Mouse (Mus musculus): Measurements from ENCODE around the gene S1pr1. TPM values are rescaled to one million over a fixed set of nuclear protein-coding genes. Genes with fewer than 3 reads are reported as not detected.

The S1pr1 gene
- total and polyA plus RNA-seq, 3 experiments: 0.08 to 0.13 TPM; not detected in 1

GRCm38 (mm10) chr3:115762841-115763240 is 48.0 kb upstream of the S1pr1 start:
- Histone ChIP-seq H3K27me3 (ENCODE audit: control insufficient read depth in 1 of 2, insufficient read depth in 2 of 2, low read length in 2 of 2) (peaks cover 11 to 18% of the 10 kb centered on the region in 2 experiments), H3K9me3 (replicated peaks; ENCODE audit: insufficient read depth, low read length) (no peaks in the 10 kb centered on the region), H3K36me3 (ENCODE audit: control insufficient read depth in 1 of 2, insufficient read depth in 2 of 2, low read length in 2 of 2) (0 out of 4 replicates have a peak, but pooled peaks cover 0 to 2% of the 10 kb centered on the region in 2 experiments), H3K27ac (ENCODE audit: control insufficient read depth, low read depth, low read length) (no peak overlapping the region), H3K4me3 (ENCODE audit: control insufficient read depth in 1 of 2, insufficient read depth in 1 of 2, low read depth in 2 of 2, low read length in 2 of 2) (no peak overlapping the region), H3K4me1 (ENCODE audit: control insufficient read depth in 1 of 2, insufficient read depth in 2 of 2, low read length in 2 of 2) (peaks cover 0 to 4% of the 10 kb centered on the region in 2 experiments; a peak in 1 of 4 replicates), H3K9ac (ENCODE audit: control insufficient read depth, low read depth, low read length, poor library complexity, severe bottlenecking) (no peak overlapping the region), H3K79me2 (ENCODE audit: control insufficient read depth, insufficient read depth, low read length, poor library complexity) (no peaks in the 10 kb centered on the region)
- no peak for TF ChIP-seq ZNF384 (IDR thresholded peaks at IDR 0.05; ENCODE audit: low read depth, low read length)
- 0 out of 4 replicates have a peak, but pooled peaks of 1 of the 2 experiments have one; percentile 6 for TF ChIP-seq EP300 (IDR thresholded peaks at IDR 0.05; ENCODE audit: low read depth in 1 of 2, low read length in 2 of 2)
- no peak for DNase-seq (ENCODE audit: low read depth, low spot score)

DNA sequence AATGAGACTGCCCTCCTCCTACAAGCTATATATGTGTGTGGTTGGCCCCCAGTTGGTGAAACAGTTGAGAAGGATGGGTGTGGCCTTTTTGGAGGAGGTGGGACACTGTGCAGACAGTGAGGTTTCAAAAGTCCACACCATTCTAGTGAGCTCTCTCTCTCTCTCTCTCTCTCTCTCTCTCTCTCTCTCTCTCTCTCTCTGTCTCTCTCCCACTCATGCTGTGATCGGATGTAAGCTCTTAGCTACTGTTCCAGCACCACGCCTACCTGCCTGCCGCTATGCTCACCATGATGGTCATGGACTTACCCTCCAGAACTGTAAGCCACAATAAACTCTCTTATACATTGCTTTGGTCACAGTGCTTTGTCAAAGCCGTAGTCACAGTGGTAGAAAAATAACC is 44.8 kb upstream of the S1pr1 start:
- DNase-seq (ENCODE audit: low read depth, low spot score): no peak
- Histone ChIP-seq H3K27me3 (ENCODE audit: control insufficient read depth in 1 of 2, insufficient read depth in 2 of 2, low read length in 2 of 2) (peaks cover 0 to 1% of the 10 kb centered on the region in 2 experiments; a peak in 3 of 4 replicates), H3K27ac (ENCODE audit: control insufficient read depth, low read depth, low read length) (no peak overlapping the region), H3K36me3 (ENCODE audit: control insufficient read depth in 1 of 2, insufficient read depth in 2 of 2, low read length in 2 of 2) (0 out of 4 replicates have a peak, but pooled peaks cover 0 to 2% of the 10 kb centered on the region in 2 experiments), H3K4me1 (ENCODE audit: control insufficient read depth in 1 of 2, insufficient read depth in 2 of 2, low read length in 2 of 2) (peaks cover 0 to 4% of the 10 kb centered on the region in 2 experiments; a peak in 1 of 4 replicates), H3K9ac (ENCODE audit: control insufficient read depth, low read depth, low read length, poor library complexity, severe bottlenecking) (no peak overlapping the region), H3K79me2 (ENCODE audit: control insufficient read depth, insufficient read depth, low read length, poor library complexity) (no peaks in the 10 kb centered on the region), H3K4me3 (ENCODE audit: control insufficient read depth in 1 of 2, insufficient read depth in 1 of 2, low read depth in 2 of 2, low read length in 2 of 2) (no peak overlapping the region), H3K9me3 (replicated peaks; ENCODE audit: insufficient read depth, low read length) (no peaks in the 10 kb centered on the region)
- TF ChIP-seq BHLHE40 (IDR thresholded peaks at IDR 0.05; ENCODE audit: borderline replicate concordance, low read depth, low read length) (no peak), TBP (IDR thresholded peaks at IDR 0.05; ENCODE audit: low read depth, low read length) (no peak), KAT2A (conservative IDR thresholded peaks at IDR 0.05; ENCODE audit: low read depth, low read length) (no peak), GABPA (IDR thresholded peaks at IDR 0.05; ENCODE audit: low read depth, low read length) (no peak), UBTF (IDR thresholded peaks at IDR 0.05; ENCODE audit: borderline replicate concordance, insufficient read depth, low read depth, low read length) (no peak), ELF1 (IDR thresholded peaks at IDR 0.05; ENCODE audit: low read depth, low read length) (no peak), POLR2A (IDR thresholded peaks at IDR 0.05; ENCODE audit: control insufficient read depth in 1 of 2, insufficient read depth in 1 of 2, low read depth in 1 of 2, low read length in 2 of 2, poor library complexity in 1 of 2) (no peak), ZMIZ1 (IDR thresholded peaks at IDR 0.05; ENCODE audit: low read depth, low read length) (no peak), POLR2AphosphoS5 (IDR thresholded peaks at IDR 0.05; ENCODE audit: borderline replicate concordance, low read depth, low read length) (no peak), MAX (IDR thresholded peaks at IDR 0.05; ENCODE audit: low read length) (no peak), ZNF384 (IDR thresholded peaks at IDR 0.05; ENCODE audit: low read depth, low read length) (no peak), GATA1 (IDR thresholded peaks at IDR 0.05; ENCODE audit: low read depth, low read length) (no peak), MXI1 (IDR thresholded peaks at IDR 0.05; ENCODE audit: low read depth, low read length) (no peak), NRF1 (IDR thresholded peaks at IDR 0.05; ENCODE audit: insufficient read depth, low read depth, low read length, poor library complexity, severe bottlenecking) (no peak), MYB (IDR thresholded peaks at IDR 0.05; ENCODE audit: low read depth, low read length) (no peak), JUND (IDR thresholded peaks at IDR 0.05; ENCODE audit: low read depth, low read length) (no peak), MEF2A (IDR thresholded peaks at IDR 0.05; ENCODE audit: extremely low read depth, insufficient replicate concordance, low read depth, low read length, poor library complexity, severe bottlenecking) (no peak), EP300 (IDR thresholded peaks at IDR 0.05; ENCODE audit: low read depth in 1 of 2, low read length in 2 of 2) (no peak), CHD2 (IDR thresholded peaks at IDR 0.05; ENCODE audit: low read length) (no peak)

All from MEL (cell line).